Mouse (Mus musculus) CD4-positive, CD25-positive, alpha-beta regulatory T cell, adult 4 months (primary cell): ENCODE measurements around the gene Sirt7. TPM values are rescaled to one million over a fixed set of nuclear protein-coding genes. Genes with fewer than 3 reads are reported as not detected.

Source experiments
- polyA plus RNA-seq, 2 experiments: library from polyadenylated mRNA; unstranded; fragments of 100-300 nt; shearing (Covaris generic); gene quantifications; one replicate each; pipeline ENCODE4 v1.2.1; 2017

The Sirt7 gene
- polyA plus RNA-seq, 2 experiments from 2014 or later, result 66.4 to 66.7 TPM

Other genes with a start within 250 kb of the Sirt7 start
- gene Faap100, start 246.5 kb downstream of the Sirt7 start, polyA plus RNA-seq, result 10 to 100 TPM; 17.8 to 27.0 TPM
- gene Nploc4, start 187.5 kb downstream of the Sirt7 start, polyA plus RNA-seq, result 10 to 100 TPM in 1 of 2 experiments, 1 to 10 TPM in 1; 9.5 to 11.0 TPM
- not detected for gene Tspan10, start 182.6 kb downstream of the Sirt7 start, polyA plus RNA-seq
- under 1 TPM in 1 of 2 experiments, not detected in 1; 0.83 TPM for gene Pde6g, start 171.7 kb downstream of the Sirt7 start, polyA plus RNA-seq
- gene Oxld1, start 167.2 kb downstream of the Sirt7 start, polyA plus RNA-seq, result 1 to 10 TPM; 3.5 to 4.6 TPM
- 10 to 100 TPM; 19.8 to 27.7 TPM for gene Ccdc137, start 167.1 kb downstream of the Sirt7 start, polyA plus RNA-seq
- gene Arl16, start 157.6 kb downstream of the Sirt7 start, polyA plus RNA-seq, result 10 to 100 TPM; 34.8 to 44.8 TPM
- 10 to 100 TPM; 67.0 to 68.0 TPM for gene Mrpl12, start 140.6 kb downstream of the Sirt7 start, polyA plus RNA-seq
- 10 to 100 TPM; 11.0 to 14.3 TPM for gene Slc25a10, start 133.4 kb downstream of the Sirt7 start, polyA plus RNA-seq
- gene Gcgr, start 94.5 kb downstream of the Sirt7 start, polyA plus RNA-seq, result not detected
- gene Mcrip1, start 75.5 kb downstream of the Sirt7 start, polyA plus RNA-seq, result 100 to 1,000 TPM; 114 to 126 TPM
- gene Ppp1r27, start 74.1 kb downstream of the Sirt7 start, polyA plus RNA-seq, result not detected
- gene P4hb, start 52.0 kb downstream of the Sirt7 start, polyA plus RNA-seq, result 100 to 1,000 TPM; 162 to 169 TPM
- 100 to 1,000 TPM; 554 to 866 TPM for gene Arhgdia, start 43.6 kb downstream of the Sirt7 start, polyA plus RNA-seq
- gene Alyref, start 26.9 kb downstream of the Sirt7 start, polyA plus RNA-seq, result 10 to 100 TPM in 1 of 2 experiments, 1 to 10 TPM in 1; 8.5 to 42.6 TPM
- gene Anapc11, start 26.8 kb downstream of the Sirt7 start, polyA plus RNA-seq, result 100 to 1,000 TPM; 122 to 134 TPM
- gene Npb, start 16.8 kb downstream of the Sirt7 start, polyA plus RNA-seq, result not detected
- 100 to 1,000 TPM; 101 to 179 TPM for gene Pcyt2, start 7.3 kb downstream of the Sirt7 start, polyA plus RNA-seq
- gene Mafg, start 8.4 kb upstream of the Sirt7 start, polyA plus RNA-seq, result 10 to 100 TPM; 11.3 to 16.0 TPM
- gene Pycr1, start 18.5 kb upstream of the Sirt7 start, polyA plus RNA-seq, result 1 to 10 TPM; 1.5 to 1.8 TPM
- gene Myadml2, start 22.9 kb upstream of the Sirt7 start, polyA plus RNA-seq, result not detected
- gene Notum, start 35.9 kb upstream of the Sirt7 start, polyA plus RNA-seq, result not detected
- 100 to 1,000 TPM in 1 of 2 experiments, 10 to 100 TPM in 1; 82.3 to 134 TPM for gene Aspscr1, start 47.7 kb upstream of the Sirt7 start, polyA plus RNA-seq
- gene Cenpx, start 88.5 kb upstream of the Sirt7 start, polyA plus RNA-seq, result 100 to 1,000 TPM; 152 to 156 TPM
- 10 to 100 TPM; 26.8 to 34.4 TPM for gene Lrrc45, start 88.7 kb upstream of the Sirt7 start, polyA plus RNA-seq
- not detected for gene Rac3, start 96.2 kb upstream of the Sirt7 start, polyA plus RNA-seq
- gene Dcxr, start 102.0 kb upstream of the Sirt7 start, polyA plus RNA-seq, result 10 to 100 TPM; 15.1 to 17.4 TPM
- not detected for gene Cbr2, start 106.9 kb upstream of the Sirt7 start, polyA plus RNA-seq
- 10 to 100 TPM in 1 of 2 experiments, 1 to 10 TPM in 1; 3.6 to 24.6 TPM for gene Hmga1b, start 137.6 kb upstream of the Sirt7 start, polyA plus RNA-seq
- 1 to 10 TPM; 2.8 to 4.1 TPM for gene Rfng, start 159.0 kb upstream of the Sirt7 start, polyA plus RNA-seq
- gene Gps1, start 159.0 kb upstream of the Sirt7 start, polyA plus RNA-seq, result 100 to 1,000 TPM; 126 to 160 TPM
- 10 to 100 TPM; 31.4 to 35.3 TPM for gene Dus1l, start 171.2 kb upstream of the Sirt7 start, polyA plus RNA-seq
- gene Fasn, start 199.3 kb upstream of the Sirt7 start, polyA plus RNA-seq, result 10 to 100 TPM; 24.1 to 34.8 TPM